Mouse (Mus musculus) megakaryocyte, adult 5-6 weeks (primary cell): ENCODE results near the gene Aldob. TPM values are rescaled to one million over a fixed set of nuclear protein-coding genes. Genes with fewer than 3 reads are reported as not detected.
"Not testable (repeated sequence)": the region's sequence is repeated elsewhere in the genome, so short reads cannot be mapped to it uniquely, and the experiment has no call there.

Experiments used
- ATAC-seq: 2 replicates; pipeline ENCODE4 v1.8.0; 2016; ENCODE audit warnings: mild to moderate bottlenecking, inconsistent platforms; ENCODE audit not compliant: poor library complexity, severe bottlenecking
- total RNA-seq, 2 experiments: library from RNA; stranded (forward) in 1 of 2; stranded (reverse) in 1 of 2; fragments of 153-499, 151-499 nt in 1 of 2; fragments of 221-1000, 200-1000 nt in 1 of 2; gene quantifications; 2 replicates each; pipeline versions ENCODE4 v1.2.3 to v1.2.4; 2015 to 2017

Aldob gene
- total RNA-seq, 2 experiments from 2014 or later, result not detected

- no peak for ATAC-seq
These were observed 12.7 kb downstream of the Aldob start for GRCm38 (mm10) chr4:49536671-49537070.

DNA sequence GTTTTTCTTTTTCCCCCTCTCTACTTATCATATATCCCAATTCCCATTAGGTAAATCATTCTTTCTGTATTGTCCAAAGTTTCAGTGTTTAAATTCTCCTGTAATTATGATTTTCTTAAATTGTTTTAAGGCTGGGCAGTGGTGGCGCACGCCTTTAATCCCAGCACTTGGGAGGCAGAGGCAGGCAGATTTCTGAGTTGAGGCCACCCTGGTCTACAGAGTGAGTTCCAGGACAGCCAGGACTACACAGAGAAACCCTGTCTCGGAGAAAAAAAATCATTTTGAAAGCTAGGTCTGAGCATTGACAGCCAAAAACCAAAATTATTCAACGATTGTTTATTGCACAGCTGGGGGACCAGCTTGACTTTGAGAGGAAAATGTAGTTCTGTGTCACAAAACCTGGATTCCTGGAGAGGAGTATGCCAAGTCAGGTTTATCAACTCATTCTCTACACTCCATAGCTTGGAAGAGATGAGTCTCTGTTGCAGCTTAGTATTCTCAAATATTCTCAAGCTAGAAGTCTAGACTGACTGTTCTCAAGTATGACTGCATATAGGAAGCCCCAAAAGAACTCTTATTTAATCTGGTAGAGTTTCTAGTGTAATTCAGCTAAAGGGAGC, 13.6 kb downstream of the Aldob start:
- no peak for ATAC-seq

DNA sequence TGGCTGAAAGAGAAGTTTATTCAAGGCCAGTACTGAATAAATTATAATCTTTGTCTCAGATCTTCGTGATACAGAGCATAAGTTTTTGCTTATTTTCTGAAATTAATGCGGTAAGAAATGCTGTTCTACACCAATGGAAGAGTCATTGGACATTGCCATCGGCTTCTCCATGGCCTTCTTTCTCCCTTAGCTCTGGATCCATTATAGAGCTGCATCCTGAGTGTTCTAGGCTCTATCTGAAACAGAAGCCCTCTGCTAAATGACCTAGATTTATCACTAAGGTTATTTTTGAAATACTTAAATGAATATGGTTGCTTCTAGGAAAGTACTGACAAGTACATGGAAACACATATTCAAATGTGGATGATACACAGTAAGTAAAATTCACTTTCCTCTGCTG, 14.3 kb downstream of the Aldob start:
- ATAC-seq, result no peak

GRCm38 (mm10) chr4:49522576-49522975, 26.8 kb downstream of the Aldob start:
- ATAC-seq, result no peak

DNA sequence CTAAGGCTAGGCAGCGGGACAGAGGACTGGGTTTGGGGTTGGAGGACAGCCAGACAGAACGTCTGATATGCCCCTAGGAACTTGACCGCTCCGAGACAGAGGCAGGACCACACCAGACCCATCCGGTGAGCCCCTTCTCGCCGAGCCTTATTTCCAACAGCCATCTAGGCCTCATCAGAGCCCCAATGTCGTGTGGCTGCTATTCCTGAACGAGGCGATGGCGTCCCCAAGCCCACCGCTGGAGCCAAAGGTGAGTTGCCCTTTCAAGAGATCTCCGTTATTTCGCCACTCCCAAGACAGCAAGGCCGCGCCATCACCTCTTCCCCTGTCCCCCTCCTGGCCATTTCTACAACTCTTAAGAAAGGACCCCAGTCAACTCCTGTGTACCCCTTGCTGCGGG, 28.0 kb downstream of the Aldob start:
- ATAC-seq, result peak; percentile 52

- ATAC-seq, result peak; percentile 97
These were observed 28.6 kb downstream of the Aldob start, which contains the start of the genes Mrpl50 and Zfp189 for GRCm38 (mm10) chr4:49520572-49521340. TSS of gene Mrpl50 (minus strand) at chr4:49521093. TSS of gene Zfp189 (plus strand) at chr4:49521176.

DNA sequence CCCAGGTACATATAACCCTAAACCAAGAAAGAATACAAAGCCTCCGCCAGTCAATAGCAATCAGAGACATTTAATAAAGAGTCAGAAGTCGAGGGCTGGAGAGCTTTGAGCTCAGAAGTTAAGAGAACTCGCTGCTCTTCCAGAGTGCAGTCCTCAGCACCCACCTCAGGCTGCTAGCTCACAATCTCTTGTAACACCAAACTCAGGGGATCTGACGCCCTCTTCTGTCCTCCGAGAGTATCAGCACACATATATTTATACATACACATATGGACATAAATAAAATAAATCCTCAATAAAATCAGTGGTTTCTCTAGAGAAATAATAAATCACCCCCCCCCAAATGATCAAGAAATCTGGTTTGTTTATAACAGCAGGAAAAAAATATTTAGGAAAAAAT, 29.9 kb downstream of the Aldob start:
- no peak for ATAC-seq

GRCm38 (mm10) chr4:49514441-49514840, 34.9 kb downstream of the Aldob start:
- ATAC-seq, result no peak

GRCm38 (mm10) chr4:49512636-49513035, 36.7 kb downstream of the Aldob start:
- ATAC-seq, result no peak

DNA sequence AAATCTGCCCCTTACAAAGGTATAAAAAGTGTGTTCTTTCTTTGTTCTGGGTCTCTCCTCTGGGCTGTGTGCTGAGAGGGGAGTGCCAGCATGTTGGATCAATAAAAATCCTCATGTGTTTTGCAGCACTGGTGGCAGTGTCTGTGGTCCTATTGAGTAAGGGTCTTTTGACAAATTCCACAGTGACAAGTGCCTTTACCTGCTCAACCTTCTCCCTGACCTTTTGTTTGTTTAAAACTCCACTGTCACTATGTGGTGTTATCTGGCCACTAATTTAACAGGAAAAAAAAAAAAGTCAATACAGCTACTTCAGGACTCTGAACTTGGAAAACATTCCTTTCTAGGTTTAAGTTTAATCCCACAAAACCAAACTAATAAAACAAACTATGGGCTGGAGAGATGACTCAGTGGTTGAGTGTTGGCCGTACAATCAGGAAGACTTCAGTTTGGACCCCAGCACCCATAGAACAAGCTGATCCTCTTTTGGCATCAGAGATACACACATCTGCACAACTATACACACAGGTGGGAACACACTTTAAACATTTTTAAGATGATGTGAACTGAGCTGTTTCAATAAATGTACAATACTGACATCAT, 39.0 kb downstream of the Aldob start:
- not testable (repeated sequence) for ATAC-seq

DNA sequence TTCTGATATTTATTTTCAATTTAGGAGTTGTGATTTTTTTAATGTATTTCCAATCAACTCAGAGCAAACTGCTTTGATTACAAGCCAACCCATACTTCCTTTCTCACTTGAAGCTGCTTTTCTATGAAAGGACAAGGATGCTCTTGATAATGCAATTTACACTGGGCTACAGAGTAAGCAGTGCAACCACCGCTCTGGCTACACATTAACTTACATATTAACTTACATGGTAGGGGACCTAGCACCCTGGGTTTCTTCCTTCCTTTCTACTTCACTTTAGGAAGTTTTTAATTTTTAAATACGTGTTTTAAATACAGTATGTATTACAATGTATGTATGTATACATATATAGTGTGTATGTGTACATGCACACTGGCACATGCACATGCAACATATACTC, 40.2 kb downstream of the Aldob start:
- no peak for ATAC-seq

GRCm38 (mm10) chr4:49506386-49506785, 43.0 kb downstream of the Aldob start, which contains the start of gene Baat:
TSS of gene Baat (minus strand) at chr4:49506557.
- ATAC-seq, result no peak

GRCm38 (mm10) chr4:49503563-49503962, 45.8 kb downstream of the Aldob start:
- no peak for ATAC-seq

Other genes starting within 250 kb of the Aldob start
- not detected in 2 replicates for gene Acnat2, start 141.4 kb downstream of the Aldob start, total RNA-seq (2015)
- gene Acnat2, start 141.4 kb downstream of the Aldob start, total RNA-seq (2017), result not detected in 2 replicates
- not detected in 2 replicates for gene Acnat1, start 75.6 kb downstream of the Aldob start, total RNA-seq (2015)
- 0.18 TPM in 1 of 2 replicates, not detected in the other for gene Acnat1, start 75.6 kb downstream of the Aldob start, total RNA-seq (2017)
- gene Baat, start 43.0 kb downstream of the Aldob start, total RNA-seq (2015), result 0.14 TPM in 1 of 2 replicates, not detected in the other
- gene Baat, start 43.0 kb downstream of the Aldob start, total RNA-seq (2017), result not detected in 2 replicates
- 17.6 and 21.9 TPM in 2 replicates for gene Mrpl50, start 28.5 kb downstream of the Aldob start, total RNA-seq (2015)
- gene Mrpl50, start 28.5 kb downstream of the Aldob start, total RNA-seq (2017), result 13.4 and 17.7 TPM in 2 replicates
- 2.1 and 2.3 TPM in 2 replicates for gene Zfp189, start 28.4 kb downstream of the Aldob start, total RNA-seq (2015)
- gene Zfp189, start 28.4 kb downstream of the Aldob start, total RNA-seq (2017), result 2.6 and 3.3 TPM in 2 replicates
- not detected in 2 replicates for gene Tmem246, start 48.3 kb upstream of the Aldob start, total RNA-seq (2015)
- gene Tmem246, start 48.3 kb upstream of the Aldob start, total RNA-seq (2017), result not detected in 2 replicates
- gene Rnf20, start 82.5 kb upstream of the Aldob start, total RNA-seq (2015), result 31.9 and 38.2 TPM in 2 replicates
- 107 and 137 TPM in 2 replicates for gene Rnf20, start 82.5 kb upstream of the Aldob start, total RNA-seq (2017)
- gene Ppp3r2, start 132.5 kb upstream of the Aldob start, total RNA-seq (2015), result not detected in 2 replicates
- gene Ppp3r2, start 132.5 kb upstream of the Aldob start, total RNA-seq (2017), result not detected in 2 replicates